Mouse (Mus musculus): Measurements from ENCODE around the gene Megf9.

DNA sequence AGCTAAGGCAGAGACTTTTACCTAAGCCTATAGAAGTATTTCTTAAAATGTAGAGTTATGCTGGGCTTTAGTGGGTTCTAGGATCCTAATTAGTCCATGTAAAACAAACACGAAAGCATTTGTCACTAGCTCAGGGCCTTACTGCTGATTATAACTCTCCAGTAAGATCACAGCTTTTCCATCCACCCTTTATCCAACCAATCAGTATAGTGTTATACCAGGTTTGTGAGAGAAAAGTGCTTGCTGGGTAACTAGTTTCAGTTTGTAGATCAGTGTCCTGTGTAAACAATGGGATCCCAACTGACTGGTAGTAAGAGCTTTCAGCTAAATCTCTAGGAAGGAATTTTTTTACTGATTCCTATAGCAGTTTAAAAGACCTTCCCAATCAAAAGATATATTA is 3.8 kb downstream of the Megf9 start:
- TF ChIP-seq POLR2A (IDR thresholded peaks at IDR 0.05; ENCODE audit: borderline replicate concordance, insufficient read depth, low read length) = no peak
- no peak for TF ChIP-seq CTCF (IDR thresholded peaks at IDR 0.05; ENCODE audit: borderline replicate concordance, insufficient read depth, low read depth, low read length)
